Mouse (Mus musculus): ENCODE measurements around the gene Hnrnpu. TPM values are rescaled to one million over a fixed set of nuclear protein-coding genes. Genes with fewer than 3 reads are reported as not detected.
"Not testable (repeated sequence)": the region's sequence is repeated elsewhere in the genome, so short reads cannot be mapped to it uniquely, and the experiment has no call there.

Hnrnpu gene
- 100 to 1,000 TPM; 419 to 428 TPM for total RNA-seq (2021)
- long read RNA-seq, experiment 1, full-length matches to known transcripts, result 430 of 536 reads
- long read RNA-seq, experiment 1, partial matches to known transcripts, result 27 of 536 reads
- long read RNA-seq, experiment 1, other reads (novel, unspliced or antisense), result 79 of 536 reads
- long read RNA-seq, experiment 2, full-length matches to known transcripts, result 249 of 308 reads
- long read RNA-seq, experiment 2, partial matches to known transcripts, result 45 of 308 reads
- long read RNA-seq, experiment 2, other reads (novel, unspliced or antisense), result 14 of 308 reads

GRCm38 (mm10) chr1:178337551-178338317, at the start of gene Hnrnpu:
Gene Hnrnpu, minus strand, starts transcription at chr1:178337797.
- peak; percentile 94 to 97 for DNase-seq (ENCODE audit: low spot score in 2 of 2)

- no peak for DNase-seq (ENCODE audit: low spot score in 2 of 2)
Observed at GRCm38 (mm10) chr1:178382165-178382564, 44.6 kb upstream of the Hnrnpu start.

- no peak for DNase-seq (ENCODE audit: low spot score in 2 of 2)
Observed at GRCm38 (mm10) chr1:178379224-178379623, 41.6 kb upstream of the Hnrnpu start.

DNA sequence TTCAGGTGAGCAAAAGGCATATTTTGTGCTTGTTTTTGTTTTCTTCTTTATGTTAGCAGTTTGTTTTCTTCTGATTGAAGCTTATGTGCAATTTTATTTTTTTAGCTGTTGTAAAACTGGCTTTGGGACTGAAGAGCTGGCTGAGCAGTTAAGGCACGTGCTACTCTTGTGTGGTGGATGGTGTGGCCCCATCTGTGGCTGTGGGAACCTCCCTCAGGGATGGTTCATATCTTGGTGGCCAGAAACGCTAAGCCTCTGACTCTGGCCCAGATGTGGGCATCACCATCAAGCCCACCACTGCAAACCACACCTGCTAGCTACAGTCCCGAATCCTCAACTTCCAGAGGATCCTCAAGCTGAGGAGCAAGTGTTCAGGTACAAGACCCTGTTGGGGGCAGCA, 40.5 kb upstream of the Hnrnpu start:
- DNase-seq (ENCODE audit: low spot score in 2 of 2), result no peak

DNA sequence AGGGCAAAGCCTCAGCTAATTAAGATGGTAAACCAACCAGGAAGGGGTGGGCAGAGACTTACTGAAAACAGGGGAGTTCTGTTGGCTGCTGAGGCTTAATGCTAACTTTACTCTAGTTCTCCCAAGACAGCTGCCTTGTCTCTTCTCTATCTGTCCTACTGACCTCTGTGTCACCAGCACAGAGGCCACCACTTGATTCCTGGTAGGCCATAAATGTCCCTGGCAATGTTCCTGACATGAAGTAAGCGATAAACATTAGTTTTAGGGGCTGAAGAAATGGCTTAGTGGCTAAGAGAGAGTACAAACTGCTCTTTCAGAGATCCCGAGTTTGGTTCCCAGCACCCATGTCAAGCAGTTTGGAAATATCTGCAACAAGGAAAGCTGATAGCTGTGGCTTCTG, 39.3 kb upstream of the Hnrnpu start:
- DNase-seq (ENCODE audit: low spot score in 2 of 2), result no peak

- DNase-seq (ENCODE audit: low spot score in 2 of 2), result no peak
Observed at GRCm38 (mm10) chr1:178376061-178376460, 38.5 kb upstream of the Hnrnpu start.

- DNase-seq (ENCODE audit: low spot score in 2 of 2), result no peak
Observed at GRCm38 (mm10) chr1:178375381-178375780, 37.8 kb upstream of the Hnrnpu start.

- no peak for DNase-seq (ENCODE audit: low spot score in 2 of 2)
Observed at GRCm38 (mm10) chr1:178372681-178373080, 35.1 kb upstream of the Hnrnpu start.

DNA sequence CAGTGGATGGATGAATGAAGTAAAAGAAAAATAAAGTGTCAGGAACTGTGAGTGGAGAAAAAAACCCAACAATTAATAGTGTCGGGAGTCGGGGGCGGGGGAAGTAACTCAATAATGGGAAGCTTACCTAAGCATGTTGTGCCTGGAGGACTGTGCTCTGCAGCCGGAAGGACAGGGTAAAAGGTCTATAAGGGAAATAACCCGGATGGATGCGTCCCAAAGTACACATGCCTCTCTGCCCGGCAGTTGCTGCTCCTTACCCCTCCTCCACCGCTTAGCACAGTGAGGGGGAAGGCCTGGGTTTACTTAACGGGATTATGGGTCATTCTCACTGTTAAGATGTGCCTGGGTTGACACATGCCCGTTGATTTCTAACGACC, 31.7 kb upstream of the Hnrnpu start:
- peak; percentile 25 to 30 for DNase-seq (ENCODE audit: low spot score in 2 of 2)

GRCm38 (mm10) chr1:178368548-178369271, 31.1 kb upstream of the Hnrnpu start:
- peak; percentile 90 to 96 for DNase-seq (ENCODE audit: low spot score in 2 of 2)

GRCm38 (mm10) chr1:178368121-178368520, 30.5 kb upstream of the Hnrnpu start:
- no peak for DNase-seq (ENCODE audit: low spot score in 2 of 2)

DNA sequence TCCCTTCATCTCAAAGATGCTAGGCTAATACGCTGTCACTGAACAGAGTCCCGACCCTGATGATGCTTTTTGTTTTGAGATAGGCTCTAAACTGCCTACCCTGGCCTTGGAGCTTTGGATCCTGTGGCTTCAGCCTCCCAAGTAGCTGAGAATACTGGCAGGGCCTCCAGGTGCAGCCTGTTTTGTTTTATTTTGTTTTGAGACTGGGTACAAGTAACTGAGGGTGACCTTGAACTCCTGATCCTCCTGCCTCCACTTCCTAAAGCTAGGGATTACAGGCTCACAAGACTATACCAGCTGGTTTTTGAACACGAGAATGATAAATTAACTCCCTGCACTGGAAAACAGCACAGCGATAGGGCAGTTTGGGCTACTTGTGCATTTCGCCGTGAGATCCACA, 27.6 kb upstream of the Hnrnpu start:
- DNase-seq (ENCODE audit: low spot score in 2 of 2), result no peak

DNA sequence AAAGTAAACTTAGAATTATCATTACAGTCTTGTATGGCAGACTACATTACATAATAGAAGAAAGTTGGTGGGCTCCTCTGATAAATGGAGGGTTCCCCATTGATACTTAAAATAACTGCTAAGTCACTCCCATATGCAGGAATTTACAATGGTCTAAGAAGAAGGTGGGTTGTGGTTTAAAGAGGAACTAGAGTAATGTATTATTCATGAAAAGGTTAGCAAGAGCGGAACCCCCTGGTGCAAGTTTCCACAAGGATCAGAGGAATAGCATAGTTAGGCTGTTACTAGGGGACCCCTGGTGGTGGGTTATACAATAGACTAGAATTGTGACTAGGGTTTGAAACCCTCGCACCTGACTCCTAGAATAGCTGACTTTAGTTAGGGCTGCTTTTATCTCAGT, 23.1 kb upstream of the Hnrnpu start:
- DNase-seq (ENCODE audit: low spot score in 2 of 2), result no peak

- no peak for DNase-seq (ENCODE audit: low spot score in 2 of 2)
Observed at GRCm38 (mm10) chr1:178360264-178360663, 22.7 kb upstream of the Hnrnpu start.

DNA sequence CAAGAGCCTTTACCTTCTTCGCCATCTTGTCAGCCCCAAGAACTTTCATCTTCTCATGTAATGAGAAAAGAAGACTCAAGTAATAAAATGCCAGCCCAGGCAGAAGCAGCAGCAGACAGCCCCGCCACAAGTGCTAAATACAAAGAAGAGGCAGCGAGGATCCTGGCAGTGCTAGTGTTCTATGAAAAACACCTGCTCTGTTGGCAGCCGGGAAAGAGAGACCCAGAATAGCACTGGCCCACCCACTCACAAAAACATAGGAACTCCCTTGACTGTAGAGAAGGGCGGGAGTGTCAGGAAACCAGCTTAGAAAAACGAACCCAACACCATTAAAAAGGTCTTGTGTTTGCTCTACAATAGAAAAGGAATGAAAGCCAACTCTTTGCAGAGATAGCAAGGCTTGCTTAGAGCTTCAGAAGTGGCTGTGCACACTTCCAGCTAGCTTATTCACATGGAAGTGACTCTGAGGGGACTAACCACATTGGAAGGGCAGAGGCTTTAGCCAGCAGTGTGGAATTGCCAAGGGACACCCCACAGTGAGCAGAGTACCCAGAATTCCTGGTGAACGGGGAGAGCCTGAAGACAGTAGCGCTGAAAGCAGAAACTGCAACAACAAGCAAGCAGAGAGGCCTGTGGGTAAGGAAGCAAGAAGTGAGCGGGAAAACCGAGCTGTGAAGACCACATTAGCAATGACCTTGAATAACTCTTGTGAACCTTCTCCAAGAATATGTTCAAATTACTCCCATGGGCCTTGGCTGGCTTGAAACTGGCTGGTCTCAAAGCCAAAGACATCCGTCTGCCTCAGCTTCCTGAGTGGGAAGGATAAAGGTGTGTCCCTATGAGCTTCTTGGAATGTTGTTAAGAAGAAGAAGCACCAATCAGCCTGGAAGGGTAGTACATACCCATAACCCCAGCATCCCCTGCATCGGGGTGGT, 20.4 kb upstream of the Hnrnpu start:
- peak; percentile 70 to 80 for DNase-seq (ENCODE audit: low spot score in 2 of 2)

DNA sequence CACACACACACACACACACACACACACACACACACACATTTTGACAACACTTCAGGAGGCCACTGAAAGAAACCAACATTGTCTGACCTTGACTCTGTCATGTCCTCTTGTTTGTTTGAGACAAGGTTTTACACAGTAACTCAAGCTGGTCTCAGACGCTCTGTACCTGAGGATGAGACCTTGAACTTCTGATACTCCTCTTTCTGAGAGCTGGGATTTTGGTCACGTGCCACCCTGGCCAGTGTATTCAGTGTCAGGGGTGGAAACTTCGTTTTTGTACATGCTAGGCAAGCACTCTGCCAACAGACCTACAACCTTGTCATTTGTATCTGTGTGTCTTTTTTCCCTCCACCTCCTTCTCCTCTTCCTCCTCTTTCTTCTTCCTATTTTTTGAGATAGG, 17.0 kb upstream of the Hnrnpu start:
- DNase-seq (ENCODE audit: low spot score in 2 of 2), result no peak

- no peak for DNase-seq (ENCODE audit: low spot score in 2 of 2)
Observed at GRCm38 (mm10) chr1:178351643-178352042, 14.0 kb upstream of the Hnrnpu start.

DNA sequence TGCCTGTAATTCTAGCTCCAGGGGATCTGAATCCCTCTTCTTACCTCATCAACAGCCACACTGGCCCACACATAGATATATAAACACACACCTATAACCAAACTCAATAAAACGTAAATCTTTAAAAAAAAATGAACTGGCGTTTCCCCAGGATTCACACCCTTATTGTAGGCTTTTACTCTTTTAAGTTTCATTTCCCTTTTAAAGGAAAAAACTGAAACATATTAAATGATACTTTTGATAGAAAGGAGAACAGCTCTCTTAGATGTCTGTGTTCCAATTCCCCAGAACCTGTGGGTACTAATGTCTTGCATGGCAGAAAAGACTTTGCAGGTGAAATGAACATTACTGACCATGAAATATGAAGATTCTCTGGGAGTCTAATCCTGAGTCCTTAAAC, 13.2 kb upstream of the Hnrnpu start:
- DNase-seq (ENCODE audit: low spot score in 2 of 2), result no peak

- not testable (repeated sequence) for DNase-seq (ENCODE audit: low spot score in 2 of 2)
Observed at GRCm38 (mm10) chr1:178344071-178344805, 6.6 kb upstream of the Hnrnpu start.

- no peak for DNase-seq (ENCODE audit: low spot score in 2 of 2)
Observed at GRCm38 (mm10) chr1:178342612-178343011, 5.0 kb upstream of the Hnrnpu start.
